Mouse (Mus musculus): Measurements from ENCODE around the gene F2rl2. TPM values are rescaled to one million over a fixed set of nuclear protein-coding genes. Genes with fewer than 3 reads are reported as not detected.

F2rl2 gene
- polyA plus RNA-seq, 1 experiment from 2014 or later: 2.3 TPM

DNA sequence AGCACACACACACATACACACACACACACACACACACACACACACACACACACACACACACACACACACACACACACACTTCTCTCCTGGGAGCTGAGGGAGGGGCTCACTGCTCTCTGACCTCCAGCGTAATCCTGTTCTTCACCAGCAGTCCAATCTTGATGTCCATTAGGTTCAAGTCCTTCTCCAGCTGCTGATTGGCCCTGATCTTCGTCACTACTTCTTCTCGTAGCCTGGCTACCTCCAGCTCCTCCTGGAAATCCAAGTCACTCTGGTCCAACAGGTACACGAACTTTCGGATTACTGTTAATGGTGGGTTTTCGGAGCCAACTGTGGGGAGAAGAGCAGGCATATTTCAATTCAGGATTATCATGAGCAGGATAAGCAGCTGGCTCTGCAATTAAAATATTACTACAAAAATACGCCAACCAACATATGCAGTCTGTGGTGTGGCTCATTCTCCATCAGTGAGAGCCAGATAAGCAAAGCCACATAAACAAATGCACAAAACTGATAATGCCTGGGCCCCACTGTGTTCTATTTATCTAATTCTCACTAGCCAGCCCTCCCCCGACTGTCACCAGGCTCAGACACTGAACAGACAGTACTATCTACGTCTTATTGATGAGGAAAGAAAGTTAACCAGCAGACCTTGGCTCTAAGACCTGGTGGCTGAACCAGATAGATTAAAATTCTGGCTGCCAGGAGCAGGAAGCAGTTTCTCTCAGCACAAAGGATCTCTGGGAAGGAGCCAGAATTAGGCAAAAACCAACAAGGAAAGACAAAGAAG, 25.4 kb upstream of the F2rl2 start:
- H3K27ac ChIP-seq (replicated peaks): 0 out of 2 replicates have a peak overlapping the region, but pooled peaks have one; percentile 17
- peaks cover 67% of the 10 kb centered on the region for H3K36me3 ChIP-seq
- no peaks in the 10 kb centered on the region for H3K27me3 ChIP-seq (ENCODE audit: low read depth, poor library complexity, severe bottlenecking)
- peaks cover under 1% of the 10 kb centered on the region; the same call in 1 of the 2 replicates for H3K4me1 ChIP-seq
- no peak for DNase-seq (ENCODE audit: low spot score)
- WGBS: 84% methylated on average over 9 of the region's 9 CpGs
- H3K9me3 ChIP-seq (replicated peaks): no peaks in the 10 kb centered on the region
- no peak overlapping the region for H3K4me3 ChIP-seq

DNA sequence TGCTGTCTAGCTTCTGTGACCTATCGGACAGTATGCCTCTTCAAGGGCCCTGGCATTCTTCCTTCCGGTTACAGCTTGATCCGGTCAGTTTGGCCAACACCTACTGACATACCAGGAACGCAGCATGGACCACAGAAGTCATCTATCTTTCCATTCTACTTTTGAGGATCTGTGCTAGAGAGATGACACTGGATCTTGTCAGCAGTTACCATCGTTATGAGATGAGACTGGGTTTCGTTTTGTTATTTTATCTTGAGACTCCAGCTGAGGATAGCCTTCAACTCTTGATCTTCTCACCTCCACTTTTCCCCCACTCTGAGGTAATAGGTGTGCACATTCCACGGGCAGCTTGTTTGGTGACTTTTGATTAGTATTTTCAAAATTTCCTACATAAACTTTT, 24.3 kb upstream of the F2rl2 start:
- Histone ChIP-seq H3K27me3 (ENCODE audit: low read depth, poor library complexity, severe bottlenecking) (no peaks in the 10 kb centered on the region), H3K4me3 (no peak overlapping the region), H3K36me3 (peaks cover 59% of the 10 kb centered on the region), H3K27ac (replicated peaks) (no peak overlapping the region), H3K4me1 (no peaks in the 10 kb centered on the region), H3K9me3 (replicated peaks) (no peaks in the 10 kb centered on the region)
- WGBS: 91% methylated on average over 7 of the region's 7 CpGs
- no peak for DNase-seq (ENCODE audit: low spot score)

DNA sequence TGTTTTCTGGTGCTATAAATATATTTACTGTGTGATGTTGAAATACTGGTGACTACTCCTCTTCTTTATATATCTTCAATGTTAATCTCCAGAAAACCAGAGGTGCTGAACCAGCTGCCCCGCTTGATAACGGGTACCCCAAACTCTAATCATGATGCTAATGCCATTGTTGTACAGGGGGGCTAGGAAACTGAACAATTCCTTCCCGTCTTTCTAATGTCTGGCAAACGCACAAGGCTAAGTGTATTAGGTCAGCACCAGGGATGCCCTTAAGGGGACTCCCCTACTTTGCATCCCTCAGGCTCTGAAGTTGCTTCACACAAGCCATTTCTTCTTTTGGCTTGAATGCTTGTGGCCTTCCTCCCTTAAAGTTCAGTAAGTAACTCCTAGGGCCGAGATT, 17.6 kb upstream of the F2rl2 start:
- 90% methylated on average over 5 of the region's 5 CpGs for WGBS
- H3K4me3 ChIP-seq: no peak overlapping the region
- H3K36me3 ChIP-seq: peaks cover 40% of the 10 kb centered on the region
- DNase-seq (ENCODE audit: low spot score): no peak
- no peaks in the 10 kb centered on the region for H3K27me3 ChIP-seq (ENCODE audit: low read depth, poor library complexity, severe bottlenecking)
- H3K27ac ChIP-seq (replicated peaks): no peak overlapping the region
- H3K9me3 ChIP-seq (replicated peaks): no peaks in the 10 kb centered on the region
- H3K4me1 ChIP-seq: no peaks in the 10 kb centered on the region

DNA sequence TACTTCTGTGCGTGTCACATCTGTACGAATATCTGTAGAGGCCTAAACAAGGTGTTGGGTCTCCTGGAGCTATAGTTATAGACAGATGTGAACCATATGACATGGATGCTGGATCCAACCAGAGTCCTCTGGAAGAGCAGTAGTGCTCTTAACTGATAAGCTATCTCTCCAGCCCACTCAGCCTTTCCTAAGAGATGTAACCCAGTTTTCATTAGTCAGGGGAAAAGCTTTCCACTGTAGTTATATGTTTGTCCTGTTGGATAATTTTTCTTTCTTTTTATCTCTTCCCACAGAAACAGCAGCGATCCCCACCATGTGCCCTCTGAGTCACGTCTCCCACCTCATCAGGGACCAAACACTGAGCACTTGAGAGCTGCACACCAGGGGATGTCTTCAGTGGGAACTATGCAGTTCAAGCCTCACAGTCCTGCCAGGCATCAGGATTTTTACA, 17.1 kb upstream of the F2rl2 start:
- H3K27ac ChIP-seq (replicated peaks): no peak overlapping the region
- DNase-seq (ENCODE audit: low spot score): no peak
- no peaks in the 10 kb centered on the region for H3K4me1 ChIP-seq
- no peaks in the 10 kb centered on the region for H3K27me3 ChIP-seq (ENCODE audit: low read depth, poor library complexity, severe bottlenecking)
- WGBS: 86% methylated on average over 4 of the region's 4 CpGs
- H3K9me3 ChIP-seq (replicated peaks): no peaks in the 10 kb centered on the region
- no peak overlapping the region for H3K4me3 ChIP-seq
- peaks cover 41% of the 10 kb centered on the region for H3K36me3 ChIP-seq

DNA sequence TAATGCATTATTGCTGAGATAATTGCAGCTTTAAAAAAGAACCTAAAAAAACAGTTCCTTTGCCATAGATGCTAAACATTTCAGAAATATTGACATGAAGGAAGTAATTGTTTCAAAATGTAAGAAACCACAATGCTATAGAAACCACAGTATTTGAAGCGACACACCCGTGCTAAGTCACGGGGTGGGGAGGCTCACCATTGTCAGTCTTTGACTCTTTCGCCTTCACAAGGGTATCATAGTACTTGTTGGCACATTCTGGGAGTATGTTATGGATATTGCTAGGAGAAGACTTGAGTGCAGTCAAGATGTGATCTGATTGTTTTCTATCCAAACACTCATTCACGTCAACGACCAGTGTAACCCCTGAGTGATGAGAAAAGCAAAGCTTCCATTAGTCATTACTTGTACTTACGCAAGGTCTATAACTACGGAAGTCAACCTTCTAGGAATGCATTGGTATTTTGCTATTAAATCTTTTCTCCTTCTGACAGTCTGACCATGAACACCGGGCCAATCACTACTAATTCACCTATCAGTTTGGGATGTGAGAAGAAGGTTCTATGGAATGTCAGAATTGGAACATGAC, 11.9 kb upstream of the F2rl2 start:
- H3K27ac ChIP-seq (replicated peaks): no peak overlapping the region
- H3K36me3 ChIP-seq: peaks cover 61% of the 10 kb centered on the region
- H3K9me3 ChIP-seq (replicated peaks): no peaks in the 10 kb centered on the region
- no peaks in the 10 kb centered on the region for H3K4me1 ChIP-seq
- WGBS: 92% methylated on average over 9 of the region's 9 CpGs
- DNase-seq (ENCODE audit: low spot score): no peak
- H3K4me3 ChIP-seq: no peak overlapping the region
- H3K27me3 ChIP-seq (ENCODE audit: low read depth, poor library complexity, severe bottlenecking): no peaks in the 10 kb centered on the region

DNA sequence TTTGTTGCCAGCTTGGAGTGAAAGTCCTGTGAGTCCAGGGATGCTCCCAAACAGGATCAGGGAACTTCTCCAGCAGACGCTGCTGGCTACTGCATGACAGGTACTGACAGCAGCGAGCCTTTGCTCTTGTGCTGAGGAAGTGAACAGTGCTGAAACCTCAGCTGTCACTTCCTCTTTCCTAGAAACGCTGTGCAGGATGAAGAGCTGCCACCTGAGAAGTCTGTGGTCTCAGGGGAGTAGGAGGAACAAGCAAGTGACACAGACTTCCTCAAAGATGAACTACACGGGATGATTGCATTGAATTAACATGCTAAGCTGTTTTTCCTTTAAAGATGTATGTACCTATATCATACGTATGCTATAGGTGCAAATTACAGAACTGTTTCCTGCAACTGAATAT, 10.9 kb upstream of the F2rl2 start:
- WGBS: 88% methylated on average over 5 of the region's 5 CpGs
- H3K4me1 ChIP-seq: no peaks in the 10 kb centered on the region

DNA sequence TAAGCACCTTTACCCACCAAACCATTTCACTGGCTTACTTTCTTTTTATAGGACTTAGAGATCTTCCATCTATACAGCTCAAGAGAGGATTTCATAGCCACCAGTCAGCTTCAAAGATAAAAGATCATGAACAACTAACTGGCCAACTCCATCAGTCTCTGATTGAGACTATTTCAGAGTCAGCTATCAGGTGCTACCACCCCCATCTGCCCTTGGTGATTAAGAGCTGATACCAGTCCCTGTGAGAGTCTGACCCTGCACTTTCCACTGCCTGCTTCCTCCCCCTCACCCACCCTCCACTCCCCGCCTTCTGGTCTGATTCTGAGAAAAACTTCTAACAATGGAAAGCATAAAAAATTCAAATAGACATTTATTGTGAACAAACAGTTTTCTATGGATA, 8.1 kb upstream of the F2rl2 start:
- Histone ChIP-seq H3K4me3 (no peak overlapping the region), H3K36me3 (peaks cover 32% of the 10 kb centered on the region), H3K27me3 (ENCODE audit: low read depth, poor library complexity, severe bottlenecking) (no peaks in the 10 kb centered on the region), H3K27ac (replicated peaks) (no peak overlapping the region), H3K4me1 (no peaks in the 10 kb centered on the region), H3K9me3 (replicated peaks) (no peaks in the 10 kb centered on the region)
- WGBS: 84% methylated on average over 1 of the region's 1 CpGs
- DNase-seq (ENCODE audit: low spot score): no peak

More for the DNA sequence above, 10.9 kb upstream of the F2rl2 start:
- Histone ChIP-seq H3K36me3 (peaks cover 58% of the 10 kb centered on the region), H3K27ac (replicated peaks) (no peak overlapping the region), H3K9me3 (replicated peaks) (no peaks in the 10 kb centered on the region), H3K4me3 (no peak overlapping the region), H3K27me3 (ENCODE audit: low read depth, poor library complexity, severe bottlenecking) (no peaks in the 10 kb centered on the region)
- DNase-seq (ENCODE audit: low spot score): no peak

DNA sequence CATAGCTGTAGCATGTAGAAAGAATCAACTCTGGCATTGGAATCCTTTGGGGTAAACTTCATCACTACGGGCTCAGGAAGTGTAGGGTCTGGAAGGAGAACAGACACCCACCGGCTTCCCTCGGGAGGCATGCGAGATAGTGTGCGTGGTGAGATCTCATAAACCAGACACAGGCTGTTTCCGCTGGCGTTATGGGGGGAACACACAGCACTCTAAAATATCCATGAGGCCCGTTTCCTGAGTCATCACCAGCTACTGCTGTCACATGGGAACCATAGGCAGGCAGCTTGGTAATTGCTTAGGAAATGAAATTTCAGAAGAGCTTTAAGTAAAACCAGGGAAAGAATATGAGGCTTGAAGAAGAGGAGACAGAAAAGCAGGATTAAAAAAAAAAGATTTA, 4.5 kb upstream of the F2rl2 start:
- no peaks in the 10 kb centered on the region for H3K9me3 ChIP-seq (replicated peaks)
- DNase-seq (ENCODE audit: low spot score): no peak
- H3K36me3 ChIP-seq: peaks cover 8% of the 10 kb centered on the region
- H3K27ac ChIP-seq (replicated peaks): no peak overlapping the region
- H3K27me3 ChIP-seq (ENCODE audit: low read depth, poor library complexity, severe bottlenecking): no peaks in the 10 kb centered on the region
- no peak overlapping the region for H3K4me3 ChIP-seq
- WGBS: 92% methylated on average over 8 of the region's 8 CpGs
- no peaks in the 10 kb centered on the region for H3K4me1 ChIP-seq

DNA sequence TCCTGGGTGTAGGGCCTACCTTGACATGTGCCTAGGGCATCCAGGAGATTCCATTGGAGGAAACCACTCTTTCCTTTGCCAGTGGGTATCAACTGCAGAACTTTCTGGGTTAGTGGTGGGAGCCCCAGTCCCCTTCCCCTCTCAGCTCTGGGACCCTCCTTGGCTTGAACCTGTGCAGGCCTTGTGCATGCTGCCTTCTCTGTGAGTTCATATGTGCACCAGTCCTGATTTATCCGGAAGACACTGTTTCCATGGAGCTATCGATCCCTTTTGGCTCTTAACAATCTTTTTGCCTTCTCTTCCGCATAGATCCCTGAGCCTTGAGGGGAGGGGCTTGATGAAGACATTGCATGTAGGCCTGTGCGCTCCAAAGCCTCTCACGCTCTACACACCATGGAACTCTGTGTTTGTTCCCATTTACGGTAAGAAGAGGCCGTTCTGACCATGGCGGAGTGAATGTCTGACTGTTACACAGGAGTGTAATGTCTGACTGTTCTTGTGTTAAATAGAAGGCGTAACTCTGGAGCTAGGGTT, 466 bp upstream of the F2rl2 start:
- Histone ChIP-seq H3K36me3 (peaks cover 7% of the 10 kb centered on the region; the same call in 1 of the 2 replicates), H3K27ac (replicated peaks) (no peak overlapping the region), H3K9me3 (replicated peaks) (no peaks in the 10 kb centered on the region), H3K27me3 (ENCODE audit: low read depth, poor library complexity, severe bottlenecking) (no peaks in the 10 kb centered on the region), H3K4me1 (no peaks in the 10 kb centered on the region), H3K4me3 (no peak overlapping the region)
- DNase-seq (ENCODE audit: low spot score): no peak
- 92% methylated on average over 9 of the region's 9 CpGs for WGBS

DNA sequence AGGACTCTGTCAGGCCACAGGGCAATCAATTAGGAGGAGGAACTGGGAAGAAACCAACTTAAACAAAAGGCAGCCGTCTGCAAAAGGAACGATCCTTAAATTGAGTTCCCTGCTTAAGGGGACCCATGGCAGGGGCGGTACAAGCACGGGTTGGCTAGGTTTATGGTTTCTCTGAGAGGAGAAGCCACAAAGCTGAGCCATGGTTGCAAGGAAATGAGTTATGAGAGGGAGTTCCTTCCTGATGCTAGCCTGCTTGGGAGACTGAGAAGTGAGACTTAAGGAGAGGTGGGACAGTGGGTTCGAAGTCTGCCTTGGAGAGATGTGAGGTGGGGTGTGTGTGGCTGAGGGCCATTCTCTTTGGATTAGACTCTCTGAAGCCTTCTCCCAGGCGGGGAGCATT, 1.2 kb downstream of the F2rl2 start:
- no peak for DNase-seq (ENCODE audit: low spot score)
- 69% methylated on average over 6 of the region's 6 CpGs for WGBS
- no peaks in the 10 kb centered on the region for H3K9me3 ChIP-seq (replicated peaks)
- H3K27ac ChIP-seq (replicated peaks): no peak overlapping the region
- H3K36me3 ChIP-seq: peaks cover 7% of the 10 kb centered on the region; the same call in 1 of the 2 replicates
- no peak overlapping the region for H3K4me3 ChIP-seq
- no peaks in the 10 kb centered on the region for H3K27me3 ChIP-seq (ENCODE audit: low read depth, poor library complexity, severe bottlenecking)
- no peaks in the 10 kb centered on the region for H3K4me1 ChIP-seq

DNA sequence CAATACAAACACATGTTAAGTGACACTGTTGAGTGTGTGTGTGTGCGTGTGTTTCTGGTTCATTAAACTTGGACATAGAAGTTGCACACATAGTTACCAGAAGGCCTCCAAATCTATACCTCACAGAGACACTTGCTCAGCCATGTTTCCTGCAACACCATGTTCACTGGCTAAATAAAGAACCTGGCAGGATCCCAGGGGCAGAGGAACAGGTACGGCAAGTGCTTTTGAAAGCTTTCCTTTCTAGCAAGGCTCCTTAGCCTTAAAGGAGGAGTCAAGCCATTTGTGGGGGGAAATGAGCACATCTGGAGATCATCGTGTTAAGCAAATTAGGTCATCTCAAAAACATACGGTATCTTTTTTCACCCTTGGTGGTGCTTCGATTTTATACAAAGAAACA, 6.7 kb downstream of the F2rl2 start:
- WGBS: 90% methylated on average over 5 of the region's 5 CpGs

DNA sequence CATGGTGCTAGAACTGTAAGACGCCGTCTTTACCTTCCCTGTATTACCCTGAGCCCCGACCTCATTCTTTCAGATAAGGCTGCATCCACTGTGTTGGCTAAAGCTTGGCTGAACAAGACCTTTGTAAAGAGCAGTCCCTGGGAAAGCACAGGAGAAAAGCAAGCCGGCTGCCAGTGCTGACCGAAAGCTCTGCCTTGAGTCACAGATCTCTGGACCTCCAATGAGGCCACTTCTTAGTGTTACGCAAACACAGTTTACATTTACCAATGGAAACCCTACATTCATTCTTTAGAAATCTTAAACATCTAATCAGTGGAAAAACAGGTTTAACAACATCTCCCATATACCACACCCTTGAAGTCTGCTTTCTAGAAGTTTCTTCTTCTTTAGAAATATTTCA, 8.9 kb downstream of the F2rl2 start:
- peaks cover 26% of the 10 kb centered on the region for H3K36me3 ChIP-seq
- H3K27ac ChIP-seq (replicated peaks): no peak overlapping the region
- H3K27me3 ChIP-seq (ENCODE audit: low read depth, poor library complexity, severe bottlenecking): no peaks in the 10 kb centered on the region
- no peak overlapping the region for H3K4me3 ChIP-seq
- H3K9me3 ChIP-seq (replicated peaks): no peaks in the 10 kb centered on the region
- DNase-seq (ENCODE audit: low spot score): no peak
- 94% methylated on average over 6 of the region's 6 CpGs for WGBS
- H3K4me1 ChIP-seq: no peaks in the 10 kb centered on the region

More for the DNA sequence above, 6.7 kb downstream of the F2rl2 start:
- Histone ChIP-seq H3K9me3 (replicated peaks) (no peaks in the 10 kb centered on the region), H3K4me1 (no peaks in the 10 kb centered on the region), H3K36me3 (peaks cover 27% of the 10 kb centered on the region), H3K27me3 (ENCODE audit: low read depth, poor library complexity, severe bottlenecking) (no peaks in the 10 kb centered on the region), H3K4me3 (no peak overlapping the region), H3K27ac (replicated peaks) (no peak overlapping the region)
- no peak for DNase-seq (ENCODE audit: low spot score)

DNA sequence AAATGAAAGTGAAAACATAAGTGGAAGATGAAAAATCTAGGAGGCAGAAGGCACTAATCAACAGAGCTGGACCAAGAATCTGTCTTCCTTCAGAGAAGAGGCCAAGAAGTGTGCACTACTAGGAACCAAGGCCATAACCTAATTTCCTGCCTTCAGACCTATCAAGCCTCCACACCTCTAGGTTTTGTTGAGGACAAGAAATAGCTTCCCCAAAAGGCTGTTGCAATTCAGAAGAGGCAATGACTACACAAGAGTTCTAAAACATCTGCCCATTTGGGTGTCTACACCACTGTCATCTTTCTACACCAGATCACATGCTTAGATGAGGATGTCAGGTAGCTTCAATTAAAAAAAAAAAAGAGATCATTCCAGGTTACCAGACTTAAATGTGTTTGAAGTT, 15.4 kb downstream of the F2rl2 start:
- H3K27ac ChIP-seq (replicated peaks): no peak overlapping the region
- DNase-seq (ENCODE audit: low spot score): no peak
- peaks cover 41% of the 10 kb centered on the region for H3K36me3 ChIP-seq
- H3K4me1 ChIP-seq: no peaks in the 10 kb centered on the region
- no peaks in the 10 kb centered on the region for H3K27me3 ChIP-seq (ENCODE audit: low read depth, poor library complexity, severe bottlenecking)
- no peaks in the 10 kb centered on the region for H3K9me3 ChIP-seq (replicated peaks)
- H3K4me3 ChIP-seq: no peak overlapping the region
